Mouse (Mus musculus): Measurements from ENCODE around the gene Rps18.

- TF ChIP-seq CTCF (IDR thresholded peaks at IDR 0.05; ENCODE audit: control insufficient read depth, insufficient read depth, insufficient replicate concordance, low read depth, low read length) (no peak), POLR2A (IDR thresholded peaks at IDR 0.05; ENCODE audit: control insufficient read depth, low read depth, low read length) (no peak)
Observed at GRCm38 (mm10) chr17:33962876-33963275, 7.1 kb upstream of the Rps18 start.

All from testis, adult 2 months (tissue).